Mouse (Mus musculus) thymus, adult 2 months (tissue): ENCODE data around the gene Vmn1r54. TPM values are rescaled to one million over a fixed set of nuclear protein-coding genes. Genes with fewer than 3 reads are reported as not detected.

ENCODE experiments used
- DNase-seq: peaks from one replicate; pipeline ENCODE4 v3.0.0; 2021
- H3K27ac ChIP-seq: fragments of 200-500 bp; 2 replicates; pipeline ENCODE4 v1.5.1; 2012; ENCODE audit warnings: low read length, control low read depth; ENCODE audit not compliant: control insufficient read depth, insufficient read depth
- H3K27me3 ChIP-seq: fragments of 200-500 bp; 2 replicates; pipeline ENCODE4 v1.6.1; 2012; ENCODE audit warnings: mild to moderate bottlenecking, low read length, moderate library complexity, mixed read lengths; ENCODE audit not compliant: control insufficient read depth, insufficient read depth
- H3K36me3 ChIP-seq: fragments of 200-500 bp; 2 replicates; pipeline ENCODE4 v1.6.1; 2012; ENCODE audit warnings: mild to moderate bottlenecking, low read length, moderate library complexity; ENCODE audit not compliant: control insufficient read depth, insufficient read depth
- H3K4me1 ChIP-seq: fragments of 200-500 bp; replicated peaks from 2 replicates; pipeline ENCODE4 v1.6.1; 2012; ENCODE audit warnings: low read length; ENCODE audit not compliant: control insufficient read depth, insufficient read depth
- H3K4me3 ChIP-seq: fragments of 200-500 bp; 2 replicates; pipeline ENCODE4 v1.5.1; 2012; ENCODE audit warnings: mild to moderate bottlenecking, low read length, control low read depth, moderate library complexity; ENCODE audit not compliant: control insufficient read depth, insufficient read depth
- CTCF ChIP-seq: fragments of 200-500 bp; IDR thresholded peaks from 2 replicates; pipeline ENCODE4 v1.5.1; 2012; ENCODE audit warnings: mild to moderate bottlenecking, control low read depth, low read length, moderate library complexity, borderline replicate concordance; ENCODE audit not compliant: control insufficient read depth, poor library complexity, insufficient read depth; ENCODE audit errors: extremely low read depth
- POLR2A ChIP-seq: fragments of 200-500 bp; IDR thresholded peaks from 2 replicates; pipeline ENCODE4 v1.6.1; 2012; ENCODE audit warnings: mild to moderate bottlenecking, low read length, control low read depth, moderate library complexity; ENCODE audit not compliant: control insufficient read depth, poor library complexity, insufficient read depth; ENCODE audit errors: extremely low read depth
- WGBS: fragments of 180-500 bp; shearing (Covaris S2); methylation state at CpG from one replicate; pipeline ENCODE4 v1.1.7; 2018; 5-methylcytosine and 5-hydroxymethylcytosine counted together
- polyA plus RNA-seq: library from polyadenylated mRNA; depleted of rRNA; stranded (reverse); fragments of >200 nt; gene quantifications from 2 replicates; pipeline ENCODE4 v1.2.3, GENCODE M21; 2012; rRNA removed

Vmn1r54 gene
- polyA plus RNA-seq, 1 experiment, result not detected

DNA sequence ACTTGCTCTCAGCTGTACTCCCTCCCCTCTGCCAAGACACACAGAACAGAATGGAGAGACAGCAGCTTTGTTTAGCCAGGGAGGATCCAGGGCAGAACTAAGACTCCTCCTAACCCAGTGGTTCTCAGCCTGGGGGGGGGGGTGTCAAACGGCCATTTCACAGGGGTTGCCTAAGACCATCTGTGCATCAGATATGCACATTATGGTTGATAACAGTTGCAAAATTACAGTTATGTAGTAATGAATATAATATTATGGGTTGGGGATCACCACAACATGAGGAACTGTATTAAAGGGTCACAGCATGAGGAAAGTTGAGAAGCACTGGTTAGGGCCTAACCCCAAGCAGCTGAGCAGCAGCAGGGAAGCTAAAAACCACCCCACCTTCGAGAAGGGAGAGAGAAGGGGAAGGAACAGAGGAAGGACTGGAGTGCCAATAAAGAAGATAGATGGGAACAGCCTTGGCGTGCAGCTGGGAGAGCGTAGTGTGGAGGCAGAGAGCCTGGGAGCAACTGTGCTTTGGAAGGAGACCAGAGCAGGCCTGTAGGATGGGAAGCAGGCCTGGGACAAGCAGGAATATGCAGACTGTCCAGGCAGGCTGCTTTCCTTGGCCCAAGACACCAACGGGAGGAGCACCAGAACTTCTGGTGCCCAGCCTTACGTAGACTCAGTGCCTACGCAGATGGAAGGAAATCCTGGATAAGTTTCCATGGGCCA lies 73.5 kb downstream of the Vmn1r54 start:
- H3K4me3 ChIP-seq, result no peak overlapping the region
- H3K4me1 ChIP-seq, result no peaks in the 10 kb centered on the region
- no peaks in the 10 kb centered on the region for H3K27me3 ChIP-seq
- H3K27ac ChIP-seq, result no peak overlapping the region
- no peaks in the 10 kb centered on the region for H3K36me3 ChIP-seq
- WGBS, result 72% methylated on average over 7 of the region's 7 CpGs
- TF ChIP-seq CTCF (no peak), POLR2A (no peak)
- DNase-seq, result no peak

DNA sequence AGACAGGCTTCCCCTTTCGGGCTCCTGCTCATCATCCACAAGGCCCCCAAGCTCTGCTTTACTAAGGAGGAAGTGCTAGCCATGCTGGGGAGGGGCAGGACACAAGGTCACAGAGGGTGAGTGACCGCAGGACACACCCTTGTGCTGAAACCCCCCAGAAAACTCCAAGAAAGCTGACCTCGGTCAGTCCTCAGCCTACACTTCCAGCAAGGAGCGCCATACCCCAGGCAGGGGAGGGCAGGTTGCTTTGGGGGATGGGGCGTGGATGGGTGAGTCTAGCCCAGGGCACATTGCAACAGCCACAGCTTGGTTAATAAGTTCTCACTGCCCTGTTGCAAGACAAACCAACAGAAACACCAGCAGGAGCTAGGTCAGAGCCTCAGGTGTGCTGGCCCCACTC lies 74.3 kb downstream of the Vmn1r54 start:
- WGBS, result 81% methylated on average over 5 of the region's 5 CpGs
- no peaks in the 10 kb centered on the region for H3K27me3 ChIP-seq
- TF ChIP-seq CTCF, result no peak
- TF ChIP-seq POLR2A, result no peak
- no peaks in the 10 kb centered on the region for H3K4me1 ChIP-seq
- DNase-seq, result no peak
- H3K36me3 ChIP-seq, result no peaks in the 10 kb centered on the region
- no peak overlapping the region for H3K4me3 ChIP-seq
- no peak overlapping the region for H3K27ac ChIP-seq

Other genes with a start within 250 kb of the Vmn1r54 start
- gene Vmn1r47, start 230.2 kb upstream of the Vmn1r54 start, polyA plus RNA-seq, result not detected in 2 replicates
- not detected in 2 replicates for gene Vmn1r48, start 209.5 kb upstream of the Vmn1r54 start, polyA plus RNA-seq
- gene Vmn1r49, start 167.8 kb upstream of the Vmn1r54 start, polyA plus RNA-seq, result not detected in 2 replicates
- not detected in 2 replicates for gene Vmn1r50, start 144.9 kb upstream of the Vmn1r54 start, polyA plus RNA-seq
- not detected in 2 replicates for gene Vmn1r51, start 123.7 kb upstream of the Vmn1r54 start, polyA plus RNA-seq
- not detected in 2 replicates for gene Vmn1r52, start 71.5 kb upstream of the Vmn1r54 start, polyA plus RNA-seq
- gene V1ra8, start 43.5 kb upstream of the Vmn1r54 start, polyA plus RNA-seq, result not detected in 2 replicates
- not detected in 2 replicates for gene Vmn1r53, start 21.9 kb upstream of the Vmn1r54 start, polyA plus RNA-seq
- gene BC048671, start 54.9 kb downstream of the Vmn1r54 start, polyA plus RNA-seq, result not detected in 2 replicates
- 0.50 and 0.57 TPM in 2 replicates for gene Chst13, start 78.9 kb downstream of the Vmn1r54 start, polyA plus RNA-seq
- gene Uroc1, start 87.0 kb downstream of the Vmn1r54 start, polyA plus RNA-seq, result 0.09 and 1.1 TPM in 2 replicates
- 42.9 and 66.5 TPM in 2 replicates for gene Zxdc, start 123.2 kb downstream of the Vmn1r54 start, polyA plus RNA-seq
- 0.05 and 0.26 TPM in 2 replicates for gene Cfap100, start 182.5 kb downstream of the Vmn1r54 start, polyA plus RNA-seq
- 18.6 and 23.8 TPM in 2 replicates for gene Klf15, start 216.3 kb downstream of the Vmn1r54 start, polyA plus RNA-seq
- 14.0 and 14.8 TPM in 2 replicates for gene Aldh1l1, start 240.1 kb downstream of the Vmn1r54 start, polyA plus RNA-seq